Mouse (Mus musculus) liver, embryonic 14.5 days (tissue): Measurements from ENCODE around the gene Tekt3.

Source experiments
- CTCF ChIP-seq: IDR thresholded peaks from 2 replicates; pipeline ENCODE4 v1.5.1; 2016; ENCODE audit warnings: antibody characterized with exemption, low read depth, control low read depth
- EP300 ChIP-seq: IDR thresholded peaks from 2 replicates; pipeline ENCODE4 v1.6.1; 2016; ENCODE audit warnings: antibody characterized with exemption, low read depth

DNA sequence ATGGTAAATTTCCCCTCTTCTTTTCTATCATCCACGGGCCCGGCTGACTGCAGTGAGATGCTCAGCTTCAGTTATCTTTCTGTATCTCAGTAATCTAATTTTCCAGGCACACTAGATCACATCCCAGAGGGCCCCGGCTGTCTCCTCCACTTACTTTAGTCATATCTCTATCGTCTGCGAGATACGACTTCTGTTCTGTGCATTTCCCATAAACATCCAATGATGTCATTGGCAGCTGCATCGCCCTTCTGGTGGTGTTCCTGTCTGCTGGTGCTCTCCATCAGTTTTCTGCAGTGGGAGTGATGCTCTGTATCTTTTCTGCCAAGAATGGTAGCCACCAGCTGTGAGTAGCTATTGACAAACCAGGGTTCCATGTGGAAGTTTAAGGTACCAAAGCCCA lies 41.8 kb downstream of the Tekt3 start:
- TF ChIP-seq CTCF, result no peak
- TF ChIP-seq EP300, result no peak
